Mouse (Mus musculus) thymus, adult 18-20 months (tissue): ENCODE measurements around the gene Wdr74.
"Not testable (repeated sequence)": the region's sequence is repeated elsewhere in the genome, so short reads cannot be mapped to it uniquely, and the experiment has no call there.

Experiments
- DNase-seq, 2 experiments: peaks; one replicate each; pipeline ENCODE4 v3.0.0; 2022; ENCODE audit warnings: mixed read lengths in 2 of 2

Gene Wdr74

DNA sequence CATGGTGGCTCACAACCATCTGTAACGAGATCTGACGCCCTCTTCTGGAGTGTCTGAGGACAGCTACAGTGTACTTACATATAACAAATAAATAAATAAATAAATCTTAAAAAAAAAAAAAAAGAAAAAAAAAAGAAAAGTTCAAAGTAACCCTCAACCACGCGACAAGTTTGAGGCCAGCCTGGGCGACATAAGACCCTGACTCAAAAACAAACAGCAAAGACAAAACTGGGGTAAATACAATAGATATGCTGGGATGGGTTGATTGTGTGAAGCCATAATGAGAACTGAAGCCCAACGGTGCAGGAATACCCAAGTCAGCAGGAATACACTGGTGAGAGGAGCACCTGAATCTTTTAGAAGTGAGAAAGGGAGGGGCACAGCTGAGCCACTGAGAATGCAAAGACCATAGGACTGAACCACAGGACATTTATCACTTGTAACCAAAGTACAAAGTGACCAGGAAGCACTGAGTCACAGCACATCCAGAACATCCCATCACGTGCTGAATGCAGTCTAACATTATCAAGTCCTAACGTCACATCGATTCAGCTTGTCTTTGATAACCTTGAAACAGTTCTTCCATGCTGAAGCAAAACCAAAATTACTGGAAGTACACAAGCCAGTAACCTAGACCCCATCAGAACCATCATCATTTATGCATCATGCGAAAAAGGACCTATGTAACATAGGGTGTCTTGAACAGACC is 18.7 kb upstream of the Wdr74 start:
- DNase-seq: no peak

DNA sequence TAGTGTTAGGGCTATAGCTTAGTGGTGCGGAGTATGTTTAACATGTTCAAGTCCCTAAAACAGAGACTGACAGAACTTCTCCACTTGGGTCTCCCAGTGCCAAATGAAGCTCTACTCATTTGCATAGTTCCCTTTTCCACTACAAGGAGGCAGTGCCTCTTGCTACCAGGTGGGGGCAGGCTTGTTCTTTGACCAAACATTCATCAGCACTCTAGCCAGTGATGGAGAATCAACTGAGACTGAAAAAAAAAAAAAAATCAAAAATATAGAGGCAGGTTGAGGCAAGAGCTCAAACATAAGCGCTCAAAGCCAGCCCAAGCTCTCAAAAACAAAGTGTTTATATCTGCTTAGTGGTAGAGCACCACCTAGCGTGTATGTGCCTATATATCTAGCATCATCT is 17.3 kb upstream of the Wdr74 start:
- no peak for DNase-seq

DNA sequence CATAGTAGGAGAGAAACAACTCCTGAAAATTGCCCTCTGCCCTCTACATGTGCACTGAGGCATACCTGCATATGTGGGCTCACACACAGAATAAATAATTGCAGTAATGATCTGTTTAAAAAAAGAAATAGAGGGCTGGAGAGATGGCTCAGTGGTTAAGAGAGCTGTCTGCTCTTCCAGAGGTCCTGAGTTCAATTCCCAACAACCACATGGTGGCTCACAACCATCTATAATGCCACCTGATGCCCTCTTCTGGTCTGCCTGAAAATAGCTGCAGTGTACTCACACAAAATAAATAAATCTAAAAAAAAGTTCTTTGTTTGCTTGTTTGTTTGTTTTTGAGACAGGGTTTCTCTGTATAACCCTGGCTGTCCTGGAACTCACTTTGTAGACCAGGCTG is 16.6 kb upstream of the Wdr74 start:
- not testable (repeated sequence) for DNase-seq

DNA sequence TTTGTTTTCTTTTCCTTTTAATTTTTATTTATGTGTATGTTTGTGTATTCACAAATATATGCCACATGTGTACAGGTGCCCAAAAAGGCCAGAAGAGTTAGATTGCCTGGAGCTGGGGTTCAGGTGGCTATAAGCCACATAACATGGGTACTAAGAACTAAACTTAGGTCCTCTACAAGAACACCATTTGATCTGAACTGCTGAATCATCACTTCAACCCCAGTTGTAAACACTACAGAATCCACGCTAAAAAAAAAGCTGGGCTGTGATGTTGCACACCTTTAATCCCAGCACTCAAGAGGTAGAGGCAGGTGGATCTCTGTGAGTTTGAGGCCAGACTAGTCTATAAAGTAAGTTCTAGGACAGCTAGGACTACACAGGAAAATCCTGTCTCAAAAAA is 14.2 kb upstream of the Wdr74 start:
- no peak for DNase-seq

GRCm38 (mm10) chr19:8722021-8722420 is 13.6 kb upstream of the Wdr74 start:
- no peak for DNase-seq

GRCm38 (mm10) chr19:8722559-8722906 is 13.1 kb upstream of the Wdr74 start:
- no peak for DNase-seq

GRCm38 (mm10) chr19:8722907-8723573 is 12.6 kb upstream of the Wdr74 start, which contains the start of gene Slc3a2:
Gene Slc3a2, minus strand, starts transcription at chr19:8723369.
- DNase-seq: peak; percentile 94 to 97

DNA sequence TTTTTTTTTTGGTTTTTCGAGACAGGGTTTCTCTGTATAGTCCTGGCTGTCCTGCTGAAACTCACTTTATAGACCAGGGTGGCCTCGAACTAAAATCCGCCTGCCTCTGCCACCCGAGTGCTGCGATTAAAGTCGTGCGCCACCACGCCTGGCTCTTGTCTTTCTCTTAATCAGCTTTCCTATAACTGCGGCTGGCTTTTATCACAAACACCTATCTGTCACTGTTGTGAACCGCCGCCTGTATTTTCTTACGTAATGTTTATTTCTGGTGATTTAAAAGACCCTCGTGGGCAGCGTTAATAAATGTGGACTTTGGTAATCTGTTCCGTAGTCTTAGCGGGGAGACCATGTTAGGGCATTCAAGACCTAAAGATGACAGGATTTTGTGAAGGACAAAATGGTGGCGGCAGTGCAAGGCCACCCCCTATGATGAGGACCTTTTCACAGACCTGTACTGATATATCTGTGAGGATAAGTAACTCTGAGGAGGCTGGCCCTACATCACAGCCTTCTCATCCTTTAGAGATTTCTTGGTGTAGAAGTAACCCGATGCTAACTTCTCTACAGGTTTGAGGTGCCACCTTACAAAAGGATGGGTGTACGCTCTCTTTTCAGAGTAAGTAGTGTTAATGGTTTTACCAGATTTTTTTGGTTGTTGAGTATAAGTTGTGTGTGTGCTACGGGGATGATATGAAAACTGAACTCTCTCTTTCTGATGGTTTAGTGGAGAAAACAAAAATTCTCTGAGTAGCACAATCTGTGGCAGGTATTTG is 11.9 kb upstream of the Wdr74 start:
- DNase-seq: peak in 1 of 2 experiments; percentile 38

- DNase-seq: no peak
These were observed 11.2 kb upstream of the Wdr74 start for GRCm38 (mm10) chr19:8724392-8724791.

DNA sequence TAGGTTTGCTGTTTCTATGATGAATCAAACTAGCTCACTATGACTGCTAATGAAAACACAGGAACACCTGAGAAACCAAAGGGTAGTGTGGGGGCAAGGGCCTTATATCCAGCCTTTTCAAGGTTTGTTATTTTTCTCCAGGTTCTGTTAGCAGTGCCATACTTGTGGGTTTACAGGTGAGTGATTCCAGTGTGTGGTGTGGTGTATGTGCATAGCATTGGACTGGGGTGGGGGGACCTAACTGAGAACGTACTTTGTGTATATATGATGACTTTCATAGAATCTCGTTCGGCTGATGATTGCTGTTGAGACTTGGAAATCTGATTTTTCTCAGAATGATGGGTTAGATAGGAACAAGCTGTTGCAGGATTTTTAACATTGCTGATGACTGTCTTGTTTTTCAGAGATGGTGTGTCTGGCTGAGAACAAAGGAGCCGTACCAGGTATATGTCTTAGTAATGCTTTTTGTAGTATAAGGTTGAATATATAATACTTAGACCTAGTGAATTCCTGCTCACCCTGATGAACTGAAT is 10.5 kb upstream of the Wdr74 start:
- no peak for DNase-seq

GRCm38 (mm10) chr19:8726609-8727390 is 8.8 kb upstream of the Wdr74 start:
- DNase-seq: no peak

DNA sequence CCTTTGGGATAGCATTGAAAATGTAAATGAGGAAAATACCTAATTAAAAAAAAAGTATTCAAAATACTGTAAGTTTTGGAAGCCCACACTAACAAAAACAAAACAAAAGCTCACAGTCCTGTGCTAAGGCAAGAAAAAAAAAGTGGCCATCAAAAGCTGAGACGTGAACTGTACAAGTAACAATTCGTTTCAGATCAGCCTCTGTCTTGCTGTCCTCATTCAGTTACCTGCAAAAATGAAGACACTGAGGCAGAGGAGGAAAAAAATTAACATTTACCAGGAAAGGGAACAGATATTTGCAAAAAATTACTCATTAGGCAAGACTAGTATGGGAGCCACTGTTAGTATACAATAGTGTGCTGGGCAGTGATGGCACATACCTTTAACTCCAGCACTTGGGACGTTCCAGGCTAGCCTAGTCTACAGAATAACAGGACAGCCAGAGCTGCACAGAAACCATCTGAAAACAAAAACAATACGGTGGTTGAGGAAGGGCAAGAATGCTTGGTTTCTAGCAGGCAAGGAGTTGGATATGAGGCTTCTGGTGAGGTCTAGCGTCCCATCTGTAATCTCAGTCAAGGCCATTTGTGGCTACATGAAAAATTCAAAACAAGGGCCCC is 8.0 kb upstream of the Wdr74 start:
- DNase-seq: no peak

DNA sequence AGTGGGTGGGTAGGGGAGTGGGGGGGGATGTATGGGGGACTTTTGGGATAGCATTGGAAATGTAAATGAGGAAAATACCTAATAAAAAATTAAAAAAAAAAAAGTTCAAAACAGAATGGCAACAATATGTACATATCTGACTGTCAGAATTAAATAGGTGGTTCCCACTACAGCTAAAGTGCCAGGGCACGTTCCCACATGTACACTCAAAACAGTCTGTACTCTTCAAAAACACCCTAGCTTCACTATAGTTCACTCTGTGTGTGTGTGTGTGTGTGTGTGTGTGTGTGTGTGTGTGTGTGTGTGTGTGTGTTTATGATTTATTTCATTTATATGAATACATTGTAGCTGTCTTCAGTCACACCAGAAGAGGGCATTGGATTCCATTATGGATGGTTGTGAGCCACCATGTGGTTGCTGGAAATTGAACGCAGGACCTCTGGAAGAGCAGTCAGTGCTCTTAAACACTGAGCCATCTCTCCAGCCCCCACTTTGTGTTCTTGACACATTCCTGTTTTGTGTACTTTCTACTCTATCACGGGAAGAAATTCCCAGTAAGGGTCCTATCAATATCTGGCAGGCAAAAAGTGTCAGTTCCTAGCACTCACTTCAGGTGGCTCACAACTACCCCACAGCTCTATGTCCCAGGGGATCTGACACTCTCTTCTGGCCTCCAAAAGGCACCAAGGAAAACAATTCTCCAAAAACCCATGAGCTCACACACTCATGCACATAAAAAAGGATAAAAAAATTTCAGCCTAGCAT is 7.1 kb upstream of the Wdr74 start:
- not testable (repeated sequence) for DNase-seq

- no peak for DNase-seq
These were observed 1.3 kb upstream of the Wdr74 start for GRCm38 (mm10) chr19:8734334-8734733.

DNA sequence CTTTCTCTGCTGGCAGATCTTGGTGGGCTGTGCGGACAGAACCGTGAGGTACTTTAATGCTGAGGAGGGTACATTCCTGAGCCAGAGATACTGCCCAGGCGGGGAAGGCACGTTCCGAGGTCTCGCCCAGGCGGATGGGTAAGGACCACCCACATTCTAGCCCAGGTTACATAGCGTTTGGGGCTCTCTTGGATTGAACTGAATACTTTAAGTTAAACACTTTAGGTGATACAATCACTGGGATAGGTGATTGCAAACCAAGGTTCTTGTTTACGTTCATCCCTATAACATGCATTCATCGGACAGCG is 487 bp downstream of the Wdr74 start:
- DNase-seq: no peak

DNA sequence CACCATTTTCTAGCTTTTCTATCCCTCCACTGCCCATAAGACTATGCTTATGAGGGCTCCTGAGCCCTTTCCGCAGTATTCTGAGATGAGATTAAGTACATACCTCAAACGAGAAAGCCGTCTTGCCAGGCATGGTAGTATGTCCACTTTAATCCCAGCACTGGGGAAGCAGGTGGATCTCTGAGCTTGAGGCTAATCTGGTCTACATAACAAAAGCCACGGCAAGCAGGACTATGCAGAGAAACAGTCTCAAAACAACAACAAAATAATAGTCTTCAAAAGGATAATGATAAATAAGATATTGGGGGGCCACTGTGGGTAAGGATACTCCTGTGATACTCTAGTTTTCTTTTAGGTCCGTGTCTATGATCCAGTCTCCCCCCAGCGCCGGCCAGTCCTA is 3.3 kb downstream of the Wdr74 start:
- no peak for DNase-seq

DNA sequence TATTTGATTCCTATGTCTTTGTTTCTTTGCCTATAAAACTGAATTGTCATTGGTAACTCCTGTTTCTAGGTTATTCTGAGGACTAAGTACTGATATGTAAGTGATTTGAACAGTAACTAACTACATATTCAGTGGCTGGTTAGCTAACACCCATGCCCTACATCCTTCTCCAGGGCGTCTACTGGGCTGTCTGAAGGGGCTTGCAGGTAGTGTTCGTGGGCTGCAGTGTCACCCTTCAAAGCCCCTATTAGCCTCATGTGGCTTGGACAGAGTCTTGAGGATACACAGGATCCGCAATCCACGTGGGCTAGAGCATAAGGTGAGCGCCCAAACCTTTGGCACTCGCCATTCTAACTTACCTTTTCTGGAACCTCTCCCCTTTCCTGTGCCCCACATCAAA is 4.0 kb downstream of the Wdr74 start:
- no peak for DNase-seq

GRCm38 (mm10) chr19:8740603-8741002 is 5.0 kb downstream of the Wdr74 start, which contains the start of gene 1700092M07Rik:
Gene 1700092M07Rik, plus strand, starts transcription at chr19:8740718.
- peak in 1 of 2 experiments; percentile 46 for DNase-seq

GRCm38 (mm10) chr19:8741243-8741869 is 5.7 kb downstream of the Wdr74 start, which contains the start of gene Stx5a:
Gene Stx5a, plus strand, starts transcription at chr19:8741413.
- DNase-seq: peak; percentile 92 to 95

- no peak for DNase-seq
These were observed 6.5 kb downstream of the Wdr74 start for GRCm38 (mm10) chr19:8742176-8742575.

GRCm38 (mm10) chr19:8745382-8745781 is 9.8 kb downstream of the Wdr74 start:
- DNase-seq: no peak
